In the genomic region with DNA sequence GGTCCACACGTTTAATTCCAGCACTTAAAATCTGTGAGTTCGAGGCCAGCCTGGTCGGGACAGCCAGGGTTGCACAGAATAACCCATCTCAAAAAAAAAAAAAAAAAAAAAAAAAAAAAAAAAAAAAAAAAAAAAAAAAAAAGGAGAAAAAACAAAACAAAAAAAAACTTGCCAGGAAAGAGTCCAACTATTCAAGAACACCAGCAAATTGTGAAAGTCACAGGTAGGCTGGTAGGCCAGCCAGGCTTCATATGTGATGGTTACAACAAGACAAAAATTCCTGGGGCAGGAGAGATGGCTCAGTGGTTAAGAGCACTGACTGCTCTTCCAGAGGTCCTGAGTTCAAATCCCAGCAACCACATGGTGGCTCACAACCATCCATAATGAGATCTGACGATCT, we compare ENCODE assay signal across 28 mouse cellular contexts. TPM values are rescaled to one million over a fixed set of nuclear protein-coding genes. Genes with fewer than 3 reads are reported as not detected.
"Had no signal": no experiment of that assay in that cellular context is flagged by ENCODE, and none has a peak within 500 bp of the region (broad histone marks: within the 10 kb centered on the region; RNA-seq: fewer than 3 reads in every experiment).

No protein-coding gene starts in this region.

RNA-seq across cellular contexts. Expression of gene C130032M10Rik, which starts 5.0 kb away (rescaled TPM):
- total RNA-seq: common myeloid progenitor, adult 5-6 weeks; forebrain, postnatal 0 days; gastrocnemius, adult 18-20 months; gastrocnemius, adult 2 months; gastrocnemius, adult 8-10 months; gastrocnemius, postnatal 10 days; gastrocnemius, postnatal 14 days; gastrocnemius, postnatal 25 days; gastrocnemius, postnatal 36 days; gastrocnemius, postnatal 4 days; granulocyte monocyte progenitor cell, adult 5-6 weeks; heart, adult 18-20 months; heart, adult 2 months; heart, adult 8-10 months had no signal
- polyA plus RNA-seq: cortical plate, adult 2 months; embryonic facial prominence, embryonic 11.5 days; erythroblast, embryonic 14.5 days; forebrain, embryonic 11.5 days; forebrain, embryonic 12.5 days; forebrain, embryonic 13.5 days; forebrain, embryonic 14.5 days; forebrain, embryonic 15.5 days; forebrain, embryonic 16.5 days; forebrain, postnatal 0 days; frontal cortex, adult 2 months; gonadal fat pad, adult 2 months; heart, adult 2 months had no signal

RNA-seq across cellular contexts. Expression of gene Ccr4, which starts 15.8 kb away (rescaled TPM):
- total RNA-seq: common myeloid progenitor, adult 5-6 weeks; forebrain, postnatal 0 days; gastrocnemius, adult 18-20 months; gastrocnemius, adult 2 months; gastrocnemius, adult 8-10 months; gastrocnemius, postnatal 10 days; gastrocnemius, postnatal 14 days; gastrocnemius, postnatal 25 days; gastrocnemius, postnatal 36 days; gastrocnemius, postnatal 4 days; granulocyte monocyte progenitor cell, adult 5-6 weeks; heart, adult 18-20 months; heart, adult 2 months; heart, adult 8-10 months had no signal
- polyA plus RNA-seq: cortical plate, adult 2 months; embryonic facial prominence, embryonic 11.5 days; embryonic facial prominence, embryonic 12.5 days; erythroblast, embryonic 14.5 days; forebrain, embryonic 10.5 days; forebrain, embryonic 11.5 days; forebrain, embryonic 12.5 days; forebrain, embryonic 13.5 days; forebrain, embryonic 14.5 days; forebrain, embryonic 15.5 days; forebrain, embryonic 16.5 days; forebrain, postnatal 0 days; frontal cortex, adult 2 months; heart, adult 2 months; heart, embryonic 10.5 days had no signal

RNA-seq across cellular contexts. Expression of gene Trim71, which starts 43.6 kb away (rescaled TPM):
- total RNA-seq: gastrocnemius, adult 18-20 months; gastrocnemius, adult 2 months; gastrocnemius, adult 8-10 months; gastrocnemius, postnatal 14 days; gastrocnemius, postnatal 25 days; gastrocnemius, postnatal 36 days; granulocyte monocyte progenitor cell, adult 5-6 weeks; heart, adult 18-20 months; heart, adult 2 months; heart, adult 8-10 months had no signal
- polyA plus RNA-seq: erythroblast, embryonic 14.5 days; gonadal fat pad, adult 2 months; heart, adult 2 months had no signal
